In genomic region chr7:36352761-36353160, GRCm38 (mm10) we compare ENCODE assay signal across 20 mouse cellular contexts.
DNase-seq lines count a peak whose midpoint lies in the region; ATAC-seq and TF ChIP-seq lines count a peak whose summit lies in the region.
"Had no signal": no experiment of that assay in that cellular context is flagged by ENCODE, and none has a peak within 500 bp of the region (broad histone marks: within the 10 kb centered on the region; RNA-seq: fewer than 3 reads in every experiment).

No protein-coding gene starts in this region.

- no peaks in the 10 kb centered on the region for H3K9me3 ChIP-seq in forebrain, embryonic 10.5 days
- no peaks in the 10 kb centered on the region for H3K9me3 ChIP-seq in forebrain, embryonic 11.5 days (ENCODE audit: control insufficient read depth, low read length)
- H3K9me3 ChIP-seq in embryonic facial prominence, embryonic 11.5 days (replicated peaks; ENCODE audit: control insufficient read depth, low read length), result no peaks in the 10 kb centered on the region
- no peaks in the 10 kb centered on the region for H3K9me3 ChIP-seq in forebrain, embryonic 16.5 days (ENCODE audit: control insufficient read depth, low read length)
- no peaks in the 10 kb centered on the region for H3K9me3 ChIP-seq in hindbrain, postnatal 0 days (ENCODE audit: low read length)
- H3K9me3 ChIP-seq: limb, embryonic 12.5 days; liver, embryonic 13.5 days had no signal

- H3K27me3 ChIP-seq in forebrain, embryonic 10.5 days (ENCODE audit: poor library complexity, severe bottlenecking), result no peaks in the 10 kb centered on the region
- no peaks in the 10 kb centered on the region for H3K27me3 ChIP-seq in forebrain, embryonic 11.5 days (ENCODE audit: control insufficient read depth, insufficient read depth, low read length)
- no peaks in the 10 kb centered on the region for H3K27me3 ChIP-seq in embryonic facial prominence, embryonic 11.5 days (ENCODE audit: control insufficient read depth, insufficient read depth, low read length)
- H3K27me3 ChIP-seq in forebrain, embryonic 16.5 days (replicated peaks; ENCODE audit: control insufficient read depth, insufficient read depth, low read length), result no peaks in the 10 kb centered on the region
- H3K27me3 ChIP-seq in hindbrain, postnatal 0 days (ENCODE audit: insufficient read depth, low read length), result no peaks in the 10 kb centered on the region
- H3K27me3 ChIP-seq: CH12.LX; limb, embryonic 12.5 days; liver, embryonic 13.5 days had no signal

- ATAC-seq in forebrain, embryonic 11.5 days (replicated peaks; ENCODE audit: low FRiP score), result no peak
- ATAC-seq in embryonic facial prominence, embryonic 11.5 days (replicated peaks; ENCODE audit: insufficient number of reproducible peaks, low FRiP score, low TSS enrichment, low read depth), result peak; percentile 59; the same call in 1 of the 2 replicates
- ATAC-seq in forebrain, embryonic 16.5 days, result peak; percentile 84
- 0 out of 2 replicates have a peak, but pooled peaks have one; percentile 29 for ATAC-seq in hindbrain, postnatal 0 days

- H3K4me3 ChIP-seq in forebrain, embryonic 10.5 days, result no peak overlapping the region
- no peak overlapping the region for H3K4me3 ChIP-seq in forebrain, embryonic 11.5 days (ENCODE audit: low read depth, low read length)
- H3K4me3 ChIP-seq in embryonic facial prominence, embryonic 11.5 days (ENCODE audit: low read depth, low read length), result no peak overlapping the region
- no peak overlapping the region for H3K4me3 ChIP-seq in forebrain, embryonic 16.5 days (replicated peaks; ENCODE audit: low read length)
- H3K4me3 ChIP-seq in hindbrain, postnatal 0 days (ENCODE audit: low read length), result no peak overlapping the region
- H3K4me3 ChIP-seq: limb, embryonic 12.5 days; liver, embryonic 13.5 days; myocyte had no signal

- H3K27ac ChIP-seq in forebrain, embryonic 10.5 days, result peak overlapping the region; percentile 53; the same call in 1 of the 2 replicates
- H3K27ac ChIP-seq in forebrain, embryonic 11.5 days (ENCODE audit: low read depth, low read length), result no peak overlapping the region
- H3K27ac ChIP-seq in embryonic facial prominence, embryonic 11.5 days (replicated peaks; ENCODE audit: low read depth, low read length), result no peak overlapping the region
- H3K27ac ChIP-seq in forebrain, embryonic 16.5 days (ENCODE audit: low read length), result no peak overlapping the region
- no peak overlapping the region for H3K27ac ChIP-seq in hindbrain, postnatal 0 days
- H3K27ac ChIP-seq: limb, embryonic 12.5 days; liver, embryonic 13.5 days had no signal

- peak; percentile 16 for DNase-seq in forebrain, embryonic 10.5 days (ENCODE audit: extremely low spot score, low spot score)
- DNase-seq in forebrain, embryonic 11.5 days (ENCODE audit: low spot score), result no peak
- peak; percentile 65 for DNase-seq in embryonic facial prominence, embryonic 11.5 days (ENCODE audit: low spot score)
- no peak for DNase-seq in hindbrain, postnatal 0 days (ENCODE audit: low spot score)
- no peak for DNase-seq in cerebellum, adult 11-12 months
- no peak for DNase-seq in right cerebral cortex, postnatal 25 days
- no peak for DNase-seq in cerebellum, postnatal 14 days
- DNase-seq: adrenal gland, postnatal 36 days; cerebellum, adult 2 months; gastrocnemius, postnatal 14 days; kidney, adult 11 months; liver, embryonic 13.5 days; lung, embryonic 14.5 days; lung, postnatal 36 days; right cerebral cortex, postnatal 4 days; thymus, postnatal 14 days had no signal

- no peak overlapping the region for H3K4me2 ChIP-seq in forebrain, embryonic 11.5 days (ENCODE audit: low read depth, low read length, severe bottlenecking)
- no peak overlapping the region for H3K4me2 ChIP-seq in embryonic facial prominence, embryonic 11.5 days (ENCODE audit: low read depth, low read length)
- H3K4me2 ChIP-seq in forebrain, embryonic 16.5 days (ENCODE audit: low read length), result no peak overlapping the region
- no peak overlapping the region for H3K4me2 ChIP-seq in hindbrain, postnatal 0 days (ENCODE audit: low read depth, low read length)
- H3K4me2 ChIP-seq: limb, embryonic 12.5 days; liver, embryonic 13.5 days; lung, embryonic 14.5 days had no signal

- no peak overlapping the region for H3K9ac ChIP-seq in forebrain, embryonic 11.5 days (ENCODE audit: low read length)
- no peak overlapping the region for H3K9ac ChIP-seq in embryonic facial prominence, embryonic 11.5 days (replicated peaks; ENCODE audit: low read length)
- no peak overlapping the region for H3K9ac ChIP-seq in forebrain, embryonic 16.5 days (replicated peaks; ENCODE audit: low read depth, low read length)
- no peak overlapping the region for H3K9ac ChIP-seq in hindbrain, postnatal 0 days (replicated peaks; ENCODE audit: low read length)
- H3K9ac ChIP-seq: limb, embryonic 12.5 days; liver, embryonic 13.5 days; lung, embryonic 14.5 days had no signal

- H3K36me3 ChIP-seq in forebrain, embryonic 10.5 days (replicated peaks), result no peaks in the 10 kb centered on the region
- no peaks in the 10 kb centered on the region for H3K36me3 ChIP-seq in forebrain, embryonic 11.5 days (ENCODE audit: control insufficient read depth, insufficient read depth, low read length)
- H3K36me3 ChIP-seq in embryonic facial prominence, embryonic 11.5 days (replicated peaks; ENCODE audit: control insufficient read depth, insufficient read depth, low read depth, low read length), result no peaks in the 10 kb centered on the region
- H3K36me3 ChIP-seq in forebrain, embryonic 16.5 days (ENCODE audit: control insufficient read depth, insufficient read depth), result no peaks in the 10 kb centered on the region
- no peaks in the 10 kb centered on the region for H3K36me3 ChIP-seq in hindbrain, postnatal 0 days (ENCODE audit: insufficient read depth, low read length)
- H3K36me3 ChIP-seq: limb, embryonic 12.5 days; liver, embryonic 13.5 days had no signal

- WGBS in forebrain, embryonic 10.5 days, result 15% methylated on average over 2 of the region's 2 CpGs
- WGBS in forebrain, embryonic 11.5 days, result 19% methylated on average over 2 of the region's 2 CpGs
- 11% methylated on average over 2 of the region's 2 CpGs for WGBS in embryonic facial prominence, embryonic 11.5 days
- WGBS in forebrain, embryonic 16.5 days, result 2% methylated on average over 2 of the region's 2 CpGs
- WGBS in hindbrain, postnatal 0 days, result 25% methylated on average over 2 of the region's 2 CpGs

- TF ChIP-seq CTCF in hindbrain, postnatal 0 days (IDR thresholded peaks at IDR 0.05; ENCODE audit: low read depth), result no peak

- peaks cover 20% of the 10 kb centered on the region for H3K4me1 ChIP-seq in forebrain, embryonic 10.5 days
- no peaks in the 10 kb centered on the region for H3K4me1 ChIP-seq in forebrain, embryonic 11.5 days (replicated peaks; ENCODE audit: control insufficient read depth, insufficient read depth, low read length)
- H3K4me1 ChIP-seq in embryonic facial prominence, embryonic 11.5 days (ENCODE audit: control insufficient read depth, insufficient read depth, low read length), result no peaks in the 10 kb centered on the region; the same call in 1 of the 2 replicates
- peaks cover 5% of the 10 kb centered on the region; the same call in 1 of the 2 replicates for H3K4me1 ChIP-seq in forebrain, embryonic 16.5 days (replicated peaks; ENCODE audit: control insufficient read depth, insufficient read depth, low read length)
- no peaks in the 10 kb centered on the region for H3K4me1 ChIP-seq in hindbrain, postnatal 0 days (ENCODE audit: insufficient read depth, low read length)
- H3K4me1 ChIP-seq: liver, embryonic 13.5 days had no signal

Comparison
In these comparisons a context has a peak if more than half of its experiments do, and no peak if none do; other contexts are left out.
1. DNase-seq: peak in forebrain, embryonic 10.5 days (single experiment) and embryonic facial prominence, embryonic 11.5 days (single experiment); none in forebrain, embryonic 11.5 days (single experiment), hindbrain, postnatal 0 days (single experiment), cerebellum, adult 11-12 months (single experiment), right cerebral cortex, postnatal 25 days (single experiment) and cerebellum, postnatal 14 days (0 of 2).